Mouse (Mus musculus): Measurements from ENCODE around the gene Mrpl45.

DNA sequence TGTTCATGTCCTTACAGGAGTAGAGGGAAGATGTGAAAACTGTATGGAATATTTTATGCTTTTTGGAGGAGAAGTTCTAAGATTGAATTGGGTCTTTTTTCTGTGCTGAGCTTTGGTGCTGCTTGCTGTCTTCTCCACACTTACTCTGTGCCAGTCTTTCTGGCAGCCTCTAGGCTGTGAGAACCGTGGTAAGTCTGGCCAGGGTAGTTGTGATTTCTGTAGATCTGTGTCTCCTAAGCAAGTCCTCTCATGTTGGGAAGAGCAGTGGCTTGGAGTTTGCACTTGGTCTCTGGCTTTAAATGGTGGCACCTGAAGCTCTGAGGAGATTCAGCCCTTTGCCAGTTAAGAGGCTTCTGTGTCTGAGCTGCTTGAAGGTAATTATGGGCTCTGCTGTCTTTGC, 50.0 kb downstream of the Mrpl45 start:
- no peak for TF ChIP-seq CTCF (IDR thresholded peaks at IDR 0.05; ENCODE audit: control insufficient read depth, insufficient read depth, insufficient read length)
- TF ChIP-seq MAX (IDR thresholded peaks at IDR 0.05): no peak

All from C2C12 (cell line).